Mouse (Mus musculus) brain, embryonic 14.5 days (tissue): ENCODE measurements around the gene Hbq1a.

Source experiments
- CTCF ChIP-seq: fragments of 200-500 bp; IDR thresholded peaks from 2 replicates; pipeline ENCODE4 v1.5.1; 2012; ENCODE audit warnings: inconsistent platforms, mild to moderate bottlenecking, moderate library complexity, borderline replicate concordance; ENCODE audit not compliant: insufficient read depth, insufficient read length; ENCODE audit errors: extremely low read depth
- POLR2A ChIP-seq: fragments of 200-500 bp; IDR thresholded peaks from 2 replicates; pipeline ENCODE4 v1.6.1; 2012; ENCODE audit warnings: mild to moderate bottlenecking, inconsistent platforms, borderline replicate concordance; ENCODE audit not compliant: poor library complexity, insufficient read depth, insufficient read length, severe bottlenecking; ENCODE audit errors: extremely low read depth

DNA sequence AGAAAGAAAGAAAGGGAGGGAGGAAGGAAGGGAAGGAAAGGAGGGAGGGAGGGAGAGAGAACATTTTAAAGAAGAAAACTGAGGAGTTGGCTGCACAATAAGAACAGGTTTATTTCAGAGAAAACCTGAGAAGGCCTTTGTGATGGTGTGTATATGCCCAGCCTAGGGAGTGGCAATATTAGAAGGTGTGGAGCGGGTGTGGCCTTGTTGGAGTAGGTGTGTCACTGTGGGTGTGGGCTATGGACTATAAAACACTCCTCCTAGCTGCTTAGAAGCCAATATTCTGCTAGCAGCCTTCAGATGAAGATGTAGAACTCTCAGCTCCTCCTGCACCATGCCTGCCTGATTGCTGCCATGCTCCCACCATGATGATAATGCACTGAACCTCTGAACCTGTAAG, 43.5 kb downstream of the Hbq1a start:
- TF ChIP-seq CTCF (no peak), POLR2A (no peak)
